Mouse (Mus musculus) heart, postnatal 0 days (tissue): ENCODE results near the gene Stx1a. TPM values are rescaled to one million over a fixed set of nuclear protein-coding genes. Genes with fewer than 3 reads are reported as not detected.
A peak's percentile ranks its signal among the peaks of the same experiment; 100 is the strongest.
"Not testable (repeated sequence)": the region's sequence is repeated elsewhere in the genome, so short reads cannot be mapped to it uniquely, and the experiment has no call there.

ENCODE experiments used
- ATAC-seq: fragments of 200-750 bp; cut with Nextera tagmentation; 2 replicates; pipeline ENCODE4 v1.8.0; 2017; ENCODE audit warnings: low read depth, moderate number of reproducible peaks, moderate library complexity; ENCODE audit not compliant: insufficient read depth
- DNase-seq: peaks from one replicate; pipeline ENCODE4 v3.0.0-alpha.2; 2016; ENCODE audit warnings: low spot score
- H3K27ac ChIP-seq: fragments of 300-500 bp; sonication (generic); 2 replicates; pipeline ENCODE4 v1.5.1; 2014; ENCODE audit warnings: low read depth, mild to moderate bottlenecking
- H3K27me3 ChIP-seq: fragments of 300-500 bp; sonication (generic); 2 replicates; pipeline ENCODE4 v1.6.1; 2014; ENCODE audit warnings: low read length, mixed read lengths; ENCODE audit not compliant: control insufficient read depth, insufficient read depth
- H3K36me3 ChIP-seq: fragments of 300-500 bp; sonication (generic); replicated peaks from 2 replicates; pipeline ENCODE4 v1.6.1; 2014; ENCODE audit warnings: low read length, mixed read lengths; ENCODE audit not compliant: control insufficient read depth, insufficient read depth
- H3K4me1 ChIP-seq: fragments of 300-500 bp; sonication (generic); 2 replicates; pipeline ENCODE4 v1.6.1; 2014; ENCODE audit warnings: antibody characterized with exemption; ENCODE audit not compliant: control insufficient read depth, insufficient read depth
- H3K4me2 ChIP-seq: fragments of 300-500 bp; sonication (generic); 2 replicates; pipeline ENCODE4 v1.6.1; 2014; ENCODE audit warnings: low read depth, mild to moderate bottlenecking, low read length, moderate library complexity
- H3K4me3 ChIP-seq: fragments of 300-500 bp; sonication (generic); 2 replicates; pipeline ENCODE4 v1.5.1; 2014; ENCODE audit warnings: low read depth, low read length
- H3K9ac ChIP-seq: fragments of 300-500 bp; sonication (generic); replicated peaks from 2 replicates; pipeline ENCODE4 v1.6.1; 2014; ENCODE audit warnings: low read depth, low read length, mixed read lengths
- H3K9me3 ChIP-seq: fragments of 300-500 bp; sonication (generic); replicated peaks from 2 replicates; pipeline ENCODE4 v1.6.1; 2016; ENCODE audit warnings: low read length; ENCODE audit not compliant: control insufficient read depth
- CTCF ChIP-seq: IDR thresholded peaks from 2 replicates; pipeline ENCODE4 v1.5.1; 2016; ENCODE audit warnings: antibody characterized with exemption, control low read depth, low read depth
- EP300 ChIP-seq: IDR thresholded peaks from 2 replicates; pipeline ENCODE4 v1.6.1; 2016; ENCODE audit warnings: antibody characterized with exemption, low read depth
- whole genome bisulfite sequencing: fragments of 180-500 bp; shearing (Covaris S2); extraction: QIAGEN DNeasy Blood & Tissue Kit; methylation state at CpG from one replicate; pipeline ENCODE4 v1.1.7; 2014; 5-methylcytosine and 5-hydroxymethylcytosine counted together
- polyA plus RNA-seq: library from polyadenylated mRNA; unstranded; fragments of >200 nt; fragmentation: Nextera tagmentation; extraction: Ambion mirVana; gene quantifications from 2 replicates; pipeline ENCODE4 v1.2.1, GENCODE M21; 2015
- total RNA-seq: library from RNA; depleted of rRNA; stranded (reverse); fragments of >200 nt; gene quantifications from 2 replicates; pipeline ENCODE4 v1.2.3, GENCODE M21; 2014; ENCODE audit warnings: low replicate concordance

The Stx1a gene
- total and polyA plus RNA-seq, 2 experiments from 2014 or later, result 2.3 to 2.5 TPM

DNA sequence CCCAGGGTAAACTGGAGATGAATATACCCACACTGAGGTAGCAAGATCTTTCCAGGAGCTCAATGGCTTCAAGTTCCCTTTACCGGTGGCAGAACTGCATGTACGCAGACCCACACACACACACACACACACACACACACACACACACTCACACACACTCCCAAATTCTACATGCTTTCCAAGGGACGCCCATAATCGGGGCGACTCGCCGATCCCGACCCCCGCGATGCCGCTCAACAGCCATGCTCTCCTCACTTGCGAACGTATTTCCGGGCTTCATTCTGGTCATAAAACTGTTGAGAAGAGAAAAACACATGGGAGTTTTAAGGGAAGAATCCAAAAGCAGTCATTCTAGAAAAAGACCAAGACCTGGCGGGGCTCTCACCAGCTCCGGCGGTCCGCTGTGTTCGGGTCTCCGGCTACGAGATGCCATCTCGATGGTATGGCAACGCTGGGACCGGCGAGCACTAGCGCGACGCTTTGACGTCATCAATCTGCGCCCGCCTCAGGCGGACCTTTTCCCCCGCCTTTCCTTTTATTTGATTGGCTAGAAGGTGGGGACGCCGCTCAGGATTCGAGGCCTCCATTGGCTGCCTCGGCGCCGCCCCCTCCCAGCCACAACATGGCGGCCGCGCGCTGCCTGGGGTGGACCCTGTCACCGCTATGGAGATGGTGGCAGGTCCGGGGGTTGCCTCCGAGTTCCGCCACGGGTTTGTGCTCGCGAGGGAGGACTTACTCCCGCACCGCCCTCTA, 40.5 kb downstream of the Stx1a start, which contains the start of gene Dnajc30:
Gene Dnajc30, plus strand, starts transcription at position 574 of the 753 bp plus-strand sequence.
- peaks cover 33% of the 10 kb centered on the region for H3K36me3 ChIP-seq
- peak; percentile 97 for DNase-seq
- no peaks in the 10 kb centered on the region for H3K27me3 ChIP-seq
- H3K4me2 ChIP-seq, result peak within 1 kb of the TSS; percentile 87
- no peaks in the 10 kb centered on the region for H3K9me3 ChIP-seq
- TF ChIP-seq CTCF, result no peak
- peak; percentile 65; the same call in 1 of the 2 replicates for TF ChIP-seq EP300
- H3K27ac ChIP-seq, result peak within 1 kb of the TSS; percentile 54
- H3K4me1 ChIP-seq, result peaks cover 11% of the 10 kb centered on the region; the same call in 1 of the 2 replicates
- H3K9ac ChIP-seq, result peak within 1 kb of the TSS; percentile 80
- peak; percentile 98 for ATAC-seq
- H3K4me3 ChIP-seq, result peak within 1 kb of the TSS; percentile 75
- under 1% methylated on average over 47 of the region's 52 CpGs for WGBS

DNA sequence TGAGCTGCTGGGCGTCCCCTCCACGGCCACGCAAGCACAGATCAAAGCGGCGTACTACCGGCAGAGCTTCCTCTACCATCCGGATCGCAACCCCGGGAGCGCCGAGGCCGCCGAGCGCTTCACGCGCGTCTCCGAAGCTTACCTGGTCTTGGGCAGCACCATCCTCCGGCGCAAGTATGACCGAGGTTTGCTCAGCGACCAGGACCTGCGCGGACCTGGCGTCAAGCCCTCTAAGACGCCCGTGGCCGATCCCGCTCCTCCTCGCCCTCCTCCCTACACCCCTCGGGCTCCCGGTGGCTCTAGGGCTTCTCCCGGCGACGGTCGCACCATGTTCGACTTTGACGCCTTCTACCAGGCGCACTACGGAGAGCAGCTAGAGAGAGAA, 41.1 kb downstream of the Stx1a start:
- under 1% methylated on average over 39 of the region's 40 CpGs for WGBS
- H3K27ac ChIP-seq, result peak overlapping the region; percentile 54
- DNase-seq, result no peak

DNA sequence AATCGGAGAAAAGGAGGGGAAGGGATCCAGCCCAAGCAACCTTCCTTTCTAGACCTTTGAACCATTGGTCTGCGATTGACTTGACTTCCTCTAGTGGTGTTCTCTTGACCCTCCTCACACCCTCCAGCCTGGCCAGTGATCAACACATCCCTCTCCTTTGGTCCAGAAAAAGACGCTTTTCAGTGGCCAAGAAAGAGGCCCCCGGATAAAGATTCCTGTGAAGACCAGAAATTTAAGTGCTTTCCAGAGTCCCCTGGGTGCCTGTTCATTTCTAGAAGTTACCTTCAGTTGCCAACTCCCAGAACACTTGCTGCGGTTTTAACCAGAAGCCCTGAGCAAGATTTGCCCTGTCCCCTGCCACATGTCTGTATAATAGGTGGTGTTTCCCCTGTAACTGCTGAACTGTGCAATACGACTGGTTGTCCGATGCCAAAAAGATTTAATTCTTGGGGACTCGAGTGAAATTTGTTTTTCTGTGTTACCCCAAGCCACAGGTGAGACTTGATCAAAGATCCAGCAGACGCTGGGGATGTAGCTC, 41.7 kb downstream of the Stx1a start, which contains the start of gene Bud23:
Gene Bud23, minus strand, starts transcription at position 51 of the 538 bp plus-strand sequence.
- ATAC-seq, H3K9me3 ChIP-seq, H3K27me3 ChIP-seq, DNase-seq: not testable (repeated sequence)
- Histone ChIP-seq H3K9ac (peak within 1 kb of the TSS; percentile 80), H3K4me2 (peak within 1 kb of the TSS; percentile 87), H3K4me1 (peaks cover 11% of the 10 kb centered on the region; the same call in 1 of the 2 replicates), H3K27ac (peak within 1 kb of the TSS; percentile 54), H3K36me3 (peaks cover 22% of the 10 kb centered on the region), H3K4me3 (peak within 1 kb of the TSS; percentile 75)
- WGBS, result 68% methylated on average over 9 of the region's 9 CpGs

More for the DNA sequence above, 41.1 kb downstream of the Stx1a start:
- peak overlapping the region; percentile 80 for H3K9ac ChIP-seq
- peak overlapping the region; percentile 87 for H3K4me2 ChIP-seq
- peak; percentile 47 for ATAC-seq
- peaks cover 11% of the 10 kb centered on the region; the same call in 1 of the 2 replicates for H3K4me1 ChIP-seq
- no peaks in the 10 kb centered on the region for H3K27me3 ChIP-seq
- peaks cover 27% of the 10 kb centered on the region for H3K36me3 ChIP-seq
- TF ChIP-seq EP300, result no peak; the same call in 1 of the 2 replicates
- no peak for TF ChIP-seq CTCF
- H3K4me3 ChIP-seq, result peak overlapping the region; percentile 75
- no peaks in the 10 kb centered on the region for H3K9me3 ChIP-seq

DNA sequence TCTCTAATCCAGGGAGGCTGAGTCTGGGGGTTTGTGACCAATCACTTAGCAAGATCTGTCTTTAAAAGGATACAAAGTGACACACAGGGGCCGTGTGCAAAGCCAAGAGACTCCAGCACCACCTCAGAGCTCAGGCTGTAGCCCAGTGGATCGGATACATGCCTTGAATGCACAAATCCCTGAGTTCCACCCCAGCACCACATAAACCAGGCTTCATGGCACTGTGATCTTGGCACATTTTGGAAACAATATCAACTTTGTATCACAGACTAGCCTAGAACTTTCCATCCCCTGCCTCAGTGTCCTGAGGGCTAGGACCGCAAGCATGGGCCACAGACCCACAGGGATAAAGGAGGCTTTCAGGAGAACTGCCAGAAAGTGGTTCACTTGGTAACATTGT, 42.7 kb downstream of the Stx1a start:
- Histone ChIP-seq H3K4me2 (no peak overlapping the region), H3K27me3 (no peaks in the 10 kb centered on the region), H3K27ac (no peak overlapping the region), H3K9me3 (no peaks in the 10 kb centered on the region), H3K36me3 (peaks cover 12% of the 10 kb centered on the region; the same call in 1 of the 2 replicates), H3K4me1 (peaks cover 11% of the 10 kb centered on the region; the same call in 1 of the 2 replicates), H3K4me3 (no peak overlapping the region), H3K9ac (no peak overlapping the region)
- no peak for ATAC-seq
- WGBS, result 90% methylated on average over 3 of the region's 3 CpGs
- DNase-seq, result no peak
- TF ChIP-seq EP300 (no peak), CTCF (no peak)

DNA sequence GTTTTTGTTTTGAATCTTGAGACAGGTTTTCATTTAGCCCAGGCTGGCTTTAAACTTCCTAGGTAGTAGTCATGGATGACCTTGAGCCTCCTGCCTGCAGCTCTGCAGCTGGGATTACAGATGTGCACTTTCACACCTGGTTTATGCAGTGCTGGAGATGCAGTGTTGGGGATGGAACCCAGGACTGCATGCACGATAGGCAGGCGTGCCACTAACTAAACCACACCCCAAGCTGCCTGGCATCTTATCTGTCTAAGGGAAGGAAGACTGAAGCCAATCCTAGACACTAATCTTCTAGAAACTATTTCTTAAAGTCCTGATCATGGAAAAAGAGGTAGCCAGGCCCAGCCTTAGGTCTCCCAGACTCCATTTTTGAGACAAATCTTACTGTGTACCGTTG, 47.2 kb downstream of the Stx1a start:
- WGBS, result 79% methylated on average over 3 of the region's 3 CpGs

More for the DNA sequence above, 47.2 kb downstream of the Stx1a start:
- no peak for ATAC-seq
- no peak for DNase-seq
- no peak for TF ChIP-seq CTCF
- no peak for TF ChIP-seq EP300
- Histone ChIP-seq H3K9ac (no peak overlapping the region), H3K4me2 (no peak overlapping the region), H3K27ac (no peak overlapping the region), H3K36me3 (0 out of 2 replicates have a peak, but pooled peaks cover 9% of the 10 kb centered on the region), H3K9me3 (no peaks in the 10 kb centered on the region), H3K27me3 (no peaks in the 10 kb centered on the region), H3K4me3 (no peak overlapping the region), H3K4me1 (no peaks in the 10 kb centered on the region)
